Mouse (Mus musculus) bone marrow macrophage, adult 2 months (primary cell): ENCODE results near the gene Msh3.

ENCODE experiments used
- CTCF ChIP-seq: IDR thresholded peaks from 2 replicates; pipeline ENCODE4 v1.5.1; 2012; ENCODE audit warnings: low read depth, mild to moderate bottlenecking, low read length, moderate library complexity
- POLR2A ChIP-seq: IDR thresholded peaks from 2 replicates; pipeline ENCODE4 v1.6.1; 2012; ENCODE audit warnings: mild to moderate bottlenecking, low read depth, low read length, borderline replicate concordance

DNA sequence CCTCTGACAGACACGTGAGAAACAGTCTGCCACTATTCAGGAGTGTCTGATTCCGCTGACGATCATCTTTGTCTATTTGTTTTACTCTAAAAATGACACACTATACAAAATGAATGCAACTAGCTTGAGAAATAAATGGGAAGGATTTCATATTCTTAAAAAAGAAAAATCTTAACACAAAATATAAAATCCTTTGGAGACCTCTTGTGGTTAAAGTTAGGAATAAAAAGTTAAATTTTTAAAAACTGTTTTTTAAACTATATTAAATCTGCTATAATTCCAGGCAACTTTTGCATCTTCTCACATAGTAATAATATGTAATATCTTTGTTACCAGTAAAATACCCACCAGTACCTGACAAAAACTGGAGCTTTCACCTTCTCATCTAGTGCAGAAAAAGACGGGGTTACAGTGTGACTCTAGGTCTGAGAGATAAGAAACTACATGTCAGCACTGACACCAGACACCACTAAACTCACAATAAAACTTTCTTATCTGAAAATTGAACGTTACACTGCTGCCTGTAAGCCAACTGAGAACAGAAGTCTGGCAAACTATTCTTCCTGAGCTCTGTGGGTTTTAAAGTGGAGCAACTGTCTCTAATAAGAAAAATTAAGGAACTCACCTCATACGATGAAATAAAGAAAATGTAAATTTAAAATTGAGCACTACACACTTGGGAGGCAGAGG is 16.9 kb downstream of the Msh3 start:
- no peak for TF ChIP-seq POLR2A
- no peak for TF ChIP-seq CTCF
